Mouse (Mus musculus) right cerebral cortex, postnatal 10 days (tissue): ENCODE measurements at regions not wholly inside any gene's neighbourhood (a gene's known extent, or its start where the extent isn't known, plus 50 kb on each side); places are given as distances from the start of the nearest gene placed in this dataset.
A peak's percentile ranks its signal among the peaks of the same experiment; 100 is the strongest.

Source experiments
- DNase-seq, 2 experiments: peaks; one replicate each; pipeline ENCODE4 v3.0.0; 2021; ENCODE audit warnings: low spot score in 2 of 2

GRCm38 (mm10) chr17:52062096-52062665 lies 229.1 kb upstream of the Satb1 start:
- no peak for DNase-seq

- no peak for DNase-seq
Measured at GRCm38 (mm10) chr17:52036479-52036878, 203.4 kb upstream of the Satb1 start.

- DNase-seq: no peak
Measured at GRCm38 (mm10) chr17:52031079-52031478, 198.0 kb upstream of the Satb1 start.

GRCm38 (mm10) chr17:51986920-51987319 lies 153.8 kb upstream of the Satb1 start:
- no peak for DNase-seq

GRCm38 (mm10) chr17:51986212-51986611 lies 153.1 kb upstream of the Satb1 start:
- no peak for DNase-seq

GRCm38 (mm10) chr17:51979126-51979525 lies 146.0 kb upstream of the Satb1 start:
- DNase-seq: no peak

- DNase-seq: no peak
Measured at GRCm38 (mm10) chr17:51971444-51971843, 138.4 kb upstream of the Satb1 start.

GRCm38 (mm10) chr17:51966573-51967284 lies 133.6 kb upstream of the Satb1 start:
- DNase-seq: no peak

GRCm38 (mm10) chr17:51962529-51963110 lies 129.5 kb upstream of the Satb1 start:
- DNase-seq: no peak

GRCm38 (mm10) chr17:51961337-51961736 lies 128.2 kb upstream of the Satb1 start:
- peak; percentile 42 to 55 for DNase-seq

GRCm38 (mm10) chr17:51956275-51956674 lies 123.2 kb upstream of the Satb1 start:
- DNase-seq: no peak

GRCm38 (mm10) chr17:51937707-51938106 lies 104.6 kb upstream of the Satb1 start:
- DNase-seq: no peak

GRCm38 (mm10) chr17:51936071-51936470 lies 103.0 kb upstream of the Satb1 start:
- no peak for DNase-seq

- DNase-seq: no peak
Measured at GRCm38 (mm10) chr17:51926392-51926791, 93.3 kb upstream of the Satb1 start.

- DNase-seq: no peak
Measured at GRCm38 (mm10) chr17:51907031-51907430, 73.9 kb upstream of the Satb1 start.

GRCm38 (mm10) chr17:51906418-51906817 lies 73.3 kb upstream of the Satb1 start:
- DNase-seq: no peak

GRCm38 (mm10) chr17:51903885-51904284 lies 70.8 kb upstream of the Satb1 start:
- DNase-seq: no peak

GRCm38 (mm10) chr17:51899376-51899775 lies 66.3 kb upstream of the Satb1 start:
- DNase-seq: no peak

- no peak for DNase-seq
Measured at GRCm38 (mm10) chr17:51896160-51896559, 63.1 kb upstream of the Satb1 start.

GRCm38 (mm10) chr17:51894278-51894677 lies 61.2 kb upstream of the Satb1 start:
- no peak for DNase-seq

GRCm38 (mm10) chr17:51892856-51893255 lies 59.8 kb upstream of the Satb1 start:
- DNase-seq: no peak

GRCm38 (mm10) chr17:51892159-51892558 lies 59.1 kb upstream of the Satb1 start:
- DNase-seq: no peak
